Mouse (Mus musculus) heart, embryonic 11.5 days (tissue): ENCODE measurements around the gene Msl1. TPM values are rescaled to one million over a fixed set of nuclear protein-coding genes. Genes with fewer than 3 reads are reported as not detected.

Experiments
- ATAC-seq: fragments of 200-750 bp; cut with Nextera tagmentation; replicated peaks from 2 replicates; pipeline ENCODE4 v1.8.0; 2017; ENCODE audit warnings: moderate library complexity; ENCODE audit not compliant: insufficient number of reproducible peaks, low FRiP score, low TSS enrichment
- H3K27ac ChIP-seq: fragments of 300-500 bp; sonication (generic); 2 replicates; pipeline ENCODE4 v1.5.1; 2014; ENCODE audit warnings: mild to moderate bottlenecking, low read depth, low read length
- H3K27me3 ChIP-seq: fragments of 300-500 bp; sonication (generic); 2 replicates; pipeline ENCODE4 v1.6.1; 2014; ENCODE audit warnings: mild to moderate bottlenecking, low read length, mixed read lengths; ENCODE audit not compliant: control insufficient read depth, insufficient read depth
- H3K36me3 ChIP-seq: fragments of 300-500 bp; sonication (generic); 2 replicates; pipeline ENCODE4 v1.6.1; 2014; ENCODE audit warnings: mild to moderate bottlenecking, low read length, moderate library complexity, mixed read lengths; ENCODE audit not compliant: control insufficient read depth, insufficient read depth
- H3K4me1 ChIP-seq: fragments of 300-500 bp; sonication (generic); 2 replicates; pipeline ENCODE4 v1.6.1; 2014; ENCODE audit warnings: low read length; ENCODE audit not compliant: control insufficient read depth, insufficient read depth
- H3K4me2 ChIP-seq: fragments of 300-500 bp; sonication (generic); 2 replicates; pipeline ENCODE4 v1.6.1; 2014; ENCODE audit warnings: mild to moderate bottlenecking, moderate library complexity
- H3K4me3 ChIP-seq: fragments of 300-500 bp; sonication (generic); 2 replicates; pipeline ENCODE4 v1.5.1; 2014; ENCODE audit warnings: low read depth, low read length
- H3K9ac ChIP-seq: fragments of 300-500 bp; sonication (generic); 2 replicates; pipeline ENCODE4 v1.6.1; 2014; ENCODE audit warnings: mild to moderate bottlenecking, low read depth, low read length, moderate library complexity
- H3K9me3 ChIP-seq: fragments of 300-500 bp; sonication (generic); replicated peaks from 2 replicates; pipeline ENCODE4 v1.6.1; 2016; ENCODE audit warnings: low read length; ENCODE audit not compliant: control insufficient read depth
- WGBS: fragments of 180-500 bp; shearing (Covaris S2); extraction: QIAGEN DNeasy Blood & Tissue Kit; methylation state at CpG from one replicate; pipeline ENCODE4 v1.1.7; 2014; ENCODE audit not compliant: insufficient replicate concordance; 5-methylcytosine and 5-hydroxymethylcytosine counted together
- polyA plus RNA-seq: library from polyadenylated mRNA; unstranded; fragments of >200 nt; fragmentation: Nextera tagmentation; extraction: Ambion mirVana; gene quantifications from 2 replicates; pipeline ENCODE4 v1.2.1, GENCODE M21; 2014

Gene Msl1
- polyA plus RNA-seq, 1 experiment from 2014 or later, result 15.9 TPM

DNA sequence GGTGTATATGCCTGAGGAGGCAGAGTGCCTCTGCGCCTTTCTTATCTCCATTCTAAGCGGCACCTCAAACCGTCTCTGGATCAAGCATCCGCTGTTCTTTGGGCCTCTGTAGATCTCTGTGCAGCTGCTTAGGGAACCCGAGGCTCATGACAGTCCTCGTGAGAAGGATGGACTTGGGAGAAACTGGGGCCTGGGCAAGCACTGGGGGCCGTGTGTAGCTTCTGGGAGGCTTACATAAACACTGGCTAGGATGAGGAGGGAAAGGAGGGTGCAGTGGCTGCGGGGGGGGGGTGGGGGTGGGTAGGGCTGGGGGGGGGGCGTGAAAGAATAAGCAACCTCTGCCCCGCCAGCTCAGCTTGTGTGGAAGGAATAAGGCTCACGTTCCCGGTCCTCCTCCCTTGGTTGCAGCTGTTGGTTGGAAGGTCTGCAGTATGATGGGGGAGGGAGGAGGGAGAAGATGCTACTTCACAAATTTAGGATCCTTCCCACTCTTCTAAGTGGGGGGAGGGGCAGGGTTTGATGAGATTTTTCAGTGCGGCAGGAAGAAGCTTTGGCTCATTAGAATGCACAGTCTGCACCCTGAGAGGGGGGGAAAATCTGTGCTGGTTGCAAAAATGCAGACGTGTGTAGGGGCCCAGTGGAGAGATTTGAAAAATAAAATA, 13.3 kb upstream of the Msl1 start:
- H3K4me2 ChIP-seq, result peak overlapping the region; percentile 69
- H3K4me3 ChIP-seq, result no peak overlapping the region
- peak overlapping the region; percentile 96 for H3K27ac ChIP-seq
- no peaks in the 10 kb centered on the region for H3K36me3 ChIP-seq
- WGBS, result 15% methylated on average over 13 of the region's 14 CpGs
- H3K9ac ChIP-seq, result peak overlapping the region; percentile 67; the same call in 1 of the 2 replicates
- no peaks in the 10 kb centered on the region for H3K27me3 ChIP-seq
- H3K9me3 ChIP-seq, result no peaks in the 10 kb centered on the region
- no peak for ATAC-seq
- H3K4me1 ChIP-seq, result peaks cover 62% of the 10 kb centered on the region

DNA sequence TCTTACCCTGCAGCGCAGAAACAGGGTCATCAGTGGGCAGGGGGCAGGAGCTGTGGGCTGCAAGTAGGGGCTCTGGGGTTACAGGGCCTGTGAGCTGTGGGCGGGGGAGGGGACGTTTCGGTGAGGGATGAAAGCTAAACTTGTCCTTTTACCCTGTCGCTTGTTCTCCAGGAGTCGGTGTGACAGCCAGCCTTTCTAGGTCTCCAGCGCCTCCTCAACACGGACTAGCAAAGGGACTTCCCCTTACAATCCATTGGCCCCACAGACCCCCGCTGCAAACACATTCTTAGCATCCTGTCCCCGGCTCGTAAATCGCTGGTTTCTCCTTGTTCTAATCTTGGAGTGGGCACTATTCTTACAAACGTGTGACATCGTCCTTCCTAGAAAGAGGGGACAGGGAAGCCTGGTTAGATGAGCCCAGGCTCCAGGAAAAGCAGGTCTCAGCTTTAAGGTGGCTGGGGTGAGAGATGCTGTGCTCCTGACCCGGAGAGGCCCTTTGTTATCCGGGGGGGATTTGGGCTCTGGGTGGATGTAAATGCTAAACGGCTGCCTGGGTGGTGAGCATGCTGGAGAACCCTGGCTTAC, 12.6 kb upstream of the Msl1 start:
- WGBS, result 4% methylated on average over 17 of the region's 17 CpGs
- H3K9ac ChIP-seq, result peak overlapping the region; percentile 67
- no peak for ATAC-seq
- H3K27ac ChIP-seq, result peak overlapping the region; percentile 96
- H3K4me1 ChIP-seq, result peaks cover 61% of the 10 kb centered on the region
- H3K36me3 ChIP-seq, result no peaks in the 10 kb centered on the region
- no peaks in the 10 kb centered on the region for H3K27me3 ChIP-seq
- no peaks in the 10 kb centered on the region for H3K9me3 ChIP-seq
- peak overlapping the region; percentile 35 for H3K4me3 ChIP-seq
- H3K4me2 ChIP-seq, result peak overlapping the region; percentile 69

DNA sequence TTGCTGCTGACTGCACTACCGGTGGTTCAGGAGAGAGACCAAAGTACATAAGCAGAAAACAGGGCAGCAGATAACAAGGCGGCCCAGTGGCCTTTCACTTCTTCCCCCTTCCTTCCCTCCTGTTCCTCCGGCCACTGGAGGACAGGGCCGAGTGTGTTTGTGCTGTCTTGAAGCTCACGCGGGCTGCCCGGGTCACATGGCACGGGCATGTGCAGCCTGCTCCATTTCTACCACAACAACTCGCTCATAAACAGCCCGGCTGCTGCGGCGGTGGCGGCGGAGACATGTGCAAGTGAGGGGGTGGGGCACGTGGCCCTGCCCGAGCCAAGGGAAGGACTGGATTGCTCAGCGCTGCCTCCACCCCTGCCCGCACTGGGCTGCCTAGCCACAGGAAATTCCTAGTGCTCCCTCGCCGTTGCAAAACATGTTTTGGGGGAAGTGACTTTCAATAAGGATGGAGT, 12.1 kb upstream of the Msl1 start:
- under 1% methylated on average over 19 of the region's 20 CpGs for WGBS
- peak; percentile 68; the same call in 1 of the 2 replicates for ATAC-seq
- H3K9me3 ChIP-seq, result no peaks in the 10 kb centered on the region

DNA sequence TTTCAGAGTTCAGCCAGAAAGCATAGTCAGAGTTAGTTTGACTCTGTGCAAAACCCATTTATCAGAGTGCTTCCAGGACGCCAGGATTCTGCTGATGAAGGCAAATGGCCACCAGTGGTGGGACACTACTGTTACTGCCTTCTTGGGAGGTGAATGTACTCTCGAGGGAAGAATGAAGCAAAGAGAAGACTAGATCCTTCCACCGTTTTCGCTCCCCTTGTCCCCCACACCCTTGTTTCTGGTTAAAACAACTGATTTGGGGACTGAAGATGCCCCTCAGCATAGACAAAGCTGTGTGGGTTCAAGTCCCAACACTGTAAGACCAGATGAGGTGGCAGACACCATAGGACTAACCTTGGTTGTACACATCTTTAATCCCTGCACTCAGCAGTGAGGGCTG, 11.2 kb upstream of the Msl1 start:
- Histone ChIP-seq H3K9me3 (no peaks in the 10 kb centered on the region), H3K27ac (peak overlapping the region; percentile 96), H3K9ac (no peak overlapping the region), H3K27me3 (no peaks in the 10 kb centered on the region), H3K4me2 (no peak overlapping the region), H3K4me3 (no peak overlapping the region), H3K4me1 (peaks cover 61% of the 10 kb centered on the region), H3K36me3 (no peaks in the 10 kb centered on the region)
- ATAC-seq, result no peak
- 58% methylated on average over 4 of the region's 4 CpGs for WGBS

More for the DNA sequence above, 12.1 kb upstream of the Msl1 start:
- H3K4me1 ChIP-seq, result peaks cover 59% of the 10 kb centered on the region
- H3K27me3 ChIP-seq, result no peaks in the 10 kb centered on the region
- H3K9ac ChIP-seq, result peak overlapping the region; percentile 67
- H3K4me2 ChIP-seq, result peak overlapping the region; percentile 69
- no peaks in the 10 kb centered on the region for H3K36me3 ChIP-seq
- peak overlapping the region; percentile 35 for H3K4me3 ChIP-seq
- H3K27ac ChIP-seq, result peak overlapping the region; percentile 96

DNA sequence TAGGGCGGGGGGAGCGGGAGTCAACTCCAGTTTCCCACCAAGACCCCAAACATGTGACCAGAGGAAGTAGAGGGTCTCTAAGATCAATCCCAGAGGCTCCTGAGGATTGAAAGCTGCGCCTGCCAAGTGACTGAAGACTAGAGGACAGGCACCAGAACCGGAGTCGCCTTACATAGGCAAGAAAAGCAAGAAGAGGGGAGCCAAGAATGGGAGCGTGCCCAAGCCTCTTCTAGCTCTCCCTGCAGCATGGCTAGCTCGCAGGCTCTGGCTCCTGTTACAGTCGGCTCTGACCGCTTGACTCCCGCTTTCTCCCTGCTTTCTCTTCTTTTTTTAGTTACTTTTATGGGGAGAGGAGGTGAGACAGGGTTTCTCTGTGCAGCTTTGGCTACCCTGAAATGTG, 10.1 kb upstream of the Msl1 start:
- ATAC-seq, result no peak
- Histone ChIP-seq H3K9ac (peak overlapping the region; percentile 64; the same call in 1 of the 2 replicates), H3K4me3 (no peak overlapping the region), H3K36me3 (no peaks in the 10 kb centered on the region), H3K27ac (peak overlapping the region; percentile 97), H3K9me3 (no peaks in the 10 kb centered on the region), H3K4me1 (peaks cover 65% of the 10 kb centered on the region), H3K4me2 (peak overlapping the region; percentile 58), H3K27me3 (no peaks in the 10 kb centered on the region)
- WGBS, result 50% methylated on average over 10 of the region's 10 CpGs

DNA sequence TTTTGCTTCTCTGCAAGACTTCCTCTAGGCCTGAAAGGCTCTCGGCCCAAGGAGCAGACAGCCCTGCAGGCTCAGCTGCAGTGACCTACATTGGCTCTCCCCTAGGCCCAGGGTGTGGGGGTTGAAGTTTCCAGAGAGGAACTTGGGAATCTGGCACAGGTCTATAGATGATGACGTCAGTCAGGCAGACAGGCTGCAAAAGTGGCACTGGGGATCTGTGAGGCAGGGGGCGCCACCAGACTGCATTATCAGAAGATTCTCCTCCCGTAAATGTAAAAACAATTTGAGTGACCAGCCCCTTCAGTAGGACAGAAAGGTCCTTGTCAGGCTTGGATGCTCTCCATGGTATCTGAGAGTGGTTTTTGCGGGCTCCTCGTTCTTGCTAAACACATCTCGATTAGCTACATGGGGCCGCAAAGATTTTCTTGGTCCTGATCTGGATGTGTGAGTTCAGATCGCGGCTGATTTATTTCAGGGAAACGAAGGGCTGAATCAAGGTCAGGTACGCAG, 9.5 kb upstream of the Msl1 start:
- 6% methylated on average over 12 of the region's 12 CpGs for WGBS
- H3K4me3 ChIP-seq, result no peak overlapping the region
- H3K4me2 ChIP-seq, result peak overlapping the region; percentile 58
- H3K36me3 ChIP-seq, result no peaks in the 10 kb centered on the region
- H3K9ac ChIP-seq, result peak overlapping the region; percentile 64
- no peaks in the 10 kb centered on the region for H3K27me3 ChIP-seq
- peak overlapping the region; percentile 97 for H3K27ac ChIP-seq
- peaks cover 65% of the 10 kb centered on the region for H3K4me1 ChIP-seq
- no peak for ATAC-seq
- H3K9me3 ChIP-seq, result no peaks in the 10 kb centered on the region

DNA sequence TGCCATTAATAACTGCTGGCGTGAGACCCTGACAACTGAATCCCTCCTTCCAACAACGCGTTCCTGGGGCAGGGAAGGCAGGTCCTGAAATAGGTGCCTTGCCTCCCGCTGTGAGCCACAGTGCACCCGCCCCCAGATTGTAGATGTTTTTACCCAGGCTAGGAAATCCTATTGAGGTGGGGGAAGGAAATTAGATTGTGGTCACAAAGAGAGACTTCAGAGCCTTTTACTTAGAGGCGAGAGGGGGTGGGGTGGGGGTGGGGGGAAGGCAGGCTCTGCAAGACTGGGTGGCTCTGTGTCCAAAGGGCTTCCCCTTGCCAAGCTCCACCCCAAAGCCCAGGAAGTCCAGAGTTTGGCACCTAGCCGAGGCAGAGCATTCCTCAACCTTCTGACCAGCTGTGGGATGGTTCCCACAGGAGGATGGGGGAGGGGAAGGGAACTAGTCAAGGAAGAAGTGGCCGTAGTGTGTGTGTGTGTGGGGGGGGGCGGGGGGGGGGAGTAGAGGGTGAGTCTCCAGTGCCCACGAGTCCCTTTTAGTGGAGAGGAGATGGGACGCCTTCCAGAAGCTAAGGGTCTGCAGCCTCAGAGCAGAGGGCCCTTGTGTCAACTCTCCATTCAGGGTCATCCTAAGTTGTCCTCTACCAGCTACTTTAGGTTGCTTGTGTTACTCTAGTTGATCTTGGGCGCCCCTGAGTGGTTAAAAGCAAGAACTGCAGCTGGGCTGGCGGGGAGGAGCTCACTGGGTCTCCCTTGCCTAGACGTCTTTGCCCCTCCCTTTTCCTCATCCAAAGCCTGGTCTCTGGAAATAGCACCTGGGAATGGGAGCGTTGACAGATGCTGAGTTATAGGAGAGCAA, 8.7 kb upstream of the Msl1 start:
- WGBS, result 3% methylated on average over 14 of the region's 15 CpGs
- Histone ChIP-seq H3K27me3 (no peaks in the 10 kb centered on the region), H3K27ac (peak overlapping the region; percentile 97), H3K4me1 (peaks cover 62% of the 10 kb centered on the region), H3K36me3 (no peaks in the 10 kb centered on the region), H3K4me2 (peak overlapping the region; percentile 58), H3K9ac (peak overlapping the region; percentile 64), H3K4me3 (peak overlapping the region; percentile 16), H3K9me3 (no peaks in the 10 kb centered on the region)
- peak; percentile 60 for ATAC-seq

DNA sequence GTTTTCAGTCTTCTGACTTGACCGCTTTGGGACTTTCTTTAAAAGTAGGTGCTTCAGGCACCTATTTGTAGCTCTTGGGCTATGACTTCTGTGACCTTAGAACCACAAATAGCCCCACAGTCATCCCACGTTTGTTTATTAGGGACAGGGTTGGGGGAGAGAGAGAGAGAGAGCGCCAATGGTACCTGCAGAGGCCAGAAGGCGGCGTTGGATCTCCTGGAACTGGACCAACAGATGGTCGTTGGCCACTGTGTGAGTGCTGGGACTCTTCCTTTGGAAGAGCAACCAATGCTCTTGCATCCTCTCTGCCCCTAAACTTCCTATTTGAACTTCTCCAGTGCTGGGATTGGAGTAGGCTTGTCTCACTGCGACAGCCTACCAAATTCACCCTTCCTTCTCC, 8.1 kb upstream of the Msl1 start:
- Histone ChIP-seq H3K36me3 (no peaks in the 10 kb centered on the region), H3K27me3 (no peaks in the 10 kb centered on the region), H3K4me2 (peak overlapping the region; percentile 58), H3K27ac (peak overlapping the region; percentile 97), H3K9ac (no peak overlapping the region), H3K9me3 (no peaks in the 10 kb centered on the region), H3K4me1 (peaks cover 56% of the 10 kb centered on the region), H3K4me3 (no peak overlapping the region)
- 23% methylated on average over 7 of the region's 7 CpGs for WGBS
- ATAC-seq, result no peak
